Mouse (Mus musculus): ENCODE measurements around the gene Uba52.

Gene Uba52

DNA sequence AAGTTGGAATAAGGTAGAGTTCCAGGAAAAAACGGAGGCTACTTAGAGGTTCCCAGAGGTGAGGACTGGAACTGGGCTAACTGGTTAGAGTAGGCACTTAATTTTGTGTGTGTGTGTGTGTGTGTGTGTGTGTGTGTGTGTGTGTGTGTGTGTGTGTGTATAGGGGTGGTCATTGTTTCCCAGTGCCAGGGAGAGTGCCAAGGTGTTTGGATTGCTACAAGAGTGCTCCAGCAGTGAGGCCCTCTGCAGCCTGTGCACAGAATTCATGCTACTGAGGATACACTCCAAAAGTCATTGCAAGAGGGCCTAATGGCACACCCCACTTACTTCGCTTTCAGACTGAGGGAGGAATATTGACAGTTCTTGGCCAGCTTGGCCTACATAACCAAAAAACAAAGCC, 27.7 kb downstream of the Uba52 start:
- DNase-seq (ENCODE audit: low read depth): no peak

DNA sequence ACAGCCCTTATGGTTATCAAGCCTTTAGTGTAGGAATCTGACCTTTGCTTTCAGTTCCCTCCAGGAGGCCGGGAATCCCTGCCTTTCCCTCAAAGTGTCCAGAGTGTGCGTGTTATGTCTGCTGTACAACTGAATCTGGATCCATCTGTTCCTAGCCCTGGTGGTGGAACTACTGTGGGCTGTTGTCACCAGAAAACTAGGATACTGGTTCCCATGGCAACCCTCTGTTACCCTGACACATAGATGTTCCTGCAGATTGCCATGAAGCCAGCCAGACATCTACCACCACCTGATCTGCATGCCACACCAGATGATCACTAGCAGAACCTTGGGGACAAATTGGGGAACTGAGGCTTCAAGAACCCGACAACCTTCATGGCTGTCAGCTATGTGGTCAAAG, 28.7 kb downstream of the Uba52 start:
- no peak for DNase-seq (ENCODE audit: low read depth)

DNA sequence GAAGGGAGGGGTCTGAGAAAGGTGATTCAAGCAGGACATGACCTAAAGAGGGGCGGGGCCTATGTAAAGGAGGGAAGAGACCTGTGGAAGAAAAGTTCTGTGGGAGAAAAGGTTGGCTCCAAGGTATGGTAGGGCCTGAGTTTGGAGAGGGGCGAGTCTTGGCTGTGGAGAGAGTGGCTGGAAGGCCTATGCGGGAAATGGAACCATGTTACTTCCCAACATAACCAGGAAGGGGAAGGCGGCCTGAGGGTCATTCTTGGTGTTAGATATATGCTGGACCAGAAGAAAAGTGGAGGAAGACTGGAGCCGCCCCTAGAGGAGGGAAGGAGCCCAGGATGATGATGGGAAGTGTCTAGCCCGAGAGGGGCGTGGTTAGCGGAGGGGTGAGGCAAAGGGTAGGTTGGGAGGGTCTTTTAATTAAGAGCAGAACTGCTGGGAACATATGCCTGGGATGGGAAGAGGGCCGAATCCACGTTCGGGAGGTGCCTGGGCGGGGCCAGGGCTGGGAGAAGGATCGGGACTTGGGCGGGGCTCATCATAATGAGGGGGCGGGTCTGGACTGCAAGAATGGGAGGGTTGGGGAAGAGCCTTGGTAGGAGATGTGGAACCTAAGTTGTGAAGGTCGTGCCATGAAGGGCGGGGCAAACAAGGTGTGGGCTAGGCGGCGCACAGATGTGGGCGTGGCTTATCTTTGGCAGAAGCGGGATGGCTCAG, 33.2 kb downstream of the Uba52 start:
- peak; percentile 62 for DNase-seq (ENCODE audit: low read depth)

DNA sequence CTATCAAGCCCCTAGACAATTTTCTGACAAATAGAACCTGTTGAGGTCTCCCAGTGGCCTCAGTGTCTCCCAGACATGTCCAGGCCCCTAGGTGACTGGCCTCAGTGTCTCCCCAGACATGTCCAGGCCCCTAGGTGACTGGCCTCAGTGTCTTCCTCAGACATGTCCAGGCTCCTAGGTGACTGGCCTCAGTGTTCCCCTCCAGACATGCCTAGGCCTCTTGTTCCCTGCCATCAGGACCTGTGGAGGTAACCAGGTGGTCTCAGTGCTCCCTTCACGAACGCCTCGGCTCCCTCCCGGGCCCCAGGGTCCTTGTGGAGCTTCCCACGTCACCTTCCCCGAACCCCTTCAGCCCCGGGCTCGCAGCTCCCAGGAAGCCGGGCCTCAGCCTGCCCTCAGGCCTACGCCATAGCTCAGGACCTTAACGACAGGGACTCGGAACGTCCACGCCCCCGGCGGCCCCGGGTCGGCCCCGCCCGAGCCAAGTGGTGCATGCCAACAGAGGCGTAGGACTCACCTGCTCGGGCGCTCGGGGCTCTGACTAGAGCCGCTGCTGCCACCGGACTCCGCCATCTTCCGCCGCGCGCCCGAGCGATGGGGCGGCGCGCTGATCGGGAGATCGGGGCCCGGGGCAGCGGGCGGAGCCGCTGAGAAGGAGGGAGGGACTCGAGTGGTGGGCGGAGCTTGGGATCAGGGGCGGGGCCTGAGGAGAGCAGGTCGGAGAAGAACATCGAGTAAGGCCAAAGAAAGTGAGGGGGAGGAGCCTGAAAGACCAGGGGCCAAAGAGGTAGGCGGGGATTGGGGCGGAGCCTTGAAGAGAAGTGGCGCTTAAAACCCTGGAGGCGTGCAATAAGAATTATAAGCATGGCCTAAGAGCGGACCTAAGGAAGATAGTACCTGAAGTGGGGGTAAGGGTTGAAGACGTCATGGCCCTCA, 34.0 kb downstream of the Uba52 start, which contains the start of gene Klhl26:
Gene Klhl26, minus strand, starts transcription at position 636 of the 936 bp plus-strand sequence.
- DNase-seq (ENCODE audit: low read depth): peak; percentile 97

DNA sequence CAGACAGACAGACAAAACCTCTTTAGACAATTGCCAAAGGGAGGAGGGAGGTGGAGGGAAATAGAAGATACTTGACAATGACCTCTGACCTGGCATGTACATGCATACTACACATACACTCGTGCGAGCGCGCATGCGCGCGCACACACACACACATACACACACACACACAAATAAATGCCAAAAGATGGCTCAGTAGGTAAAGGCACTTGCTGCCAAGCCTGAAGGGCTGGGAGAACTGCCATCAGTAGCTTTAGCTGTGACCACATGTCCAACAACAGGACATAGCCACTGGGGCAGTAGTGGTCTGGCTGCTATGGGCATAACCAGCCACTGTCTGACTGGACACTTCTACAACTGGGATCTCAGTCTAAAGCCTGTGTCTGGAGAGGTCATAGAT, 38.7 kb downstream of the Uba52 start:
- DNase-seq (ENCODE audit: low read depth): no peak

DNA sequence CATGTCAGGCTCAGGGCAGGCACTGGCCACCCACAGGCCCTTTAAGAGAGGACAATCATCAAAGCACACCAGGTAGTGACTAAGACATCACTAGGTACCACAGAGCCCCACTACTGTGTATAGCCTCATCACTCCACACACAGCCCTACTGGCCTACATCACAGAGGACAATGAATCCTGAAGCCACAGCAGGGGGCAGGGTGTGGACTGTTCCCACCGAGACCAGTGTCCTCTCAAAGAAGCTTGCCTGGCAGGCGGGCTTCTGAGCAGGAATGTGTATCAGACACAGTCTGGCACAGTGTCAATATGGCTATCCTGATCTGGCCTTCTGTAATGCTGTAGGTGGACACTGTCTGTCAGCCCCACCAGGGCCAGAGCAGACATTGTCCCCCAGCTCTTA, 40.7 kb downstream of the Uba52 start:
- no peak for DNase-seq (ENCODE audit: low read depth)

DNA sequence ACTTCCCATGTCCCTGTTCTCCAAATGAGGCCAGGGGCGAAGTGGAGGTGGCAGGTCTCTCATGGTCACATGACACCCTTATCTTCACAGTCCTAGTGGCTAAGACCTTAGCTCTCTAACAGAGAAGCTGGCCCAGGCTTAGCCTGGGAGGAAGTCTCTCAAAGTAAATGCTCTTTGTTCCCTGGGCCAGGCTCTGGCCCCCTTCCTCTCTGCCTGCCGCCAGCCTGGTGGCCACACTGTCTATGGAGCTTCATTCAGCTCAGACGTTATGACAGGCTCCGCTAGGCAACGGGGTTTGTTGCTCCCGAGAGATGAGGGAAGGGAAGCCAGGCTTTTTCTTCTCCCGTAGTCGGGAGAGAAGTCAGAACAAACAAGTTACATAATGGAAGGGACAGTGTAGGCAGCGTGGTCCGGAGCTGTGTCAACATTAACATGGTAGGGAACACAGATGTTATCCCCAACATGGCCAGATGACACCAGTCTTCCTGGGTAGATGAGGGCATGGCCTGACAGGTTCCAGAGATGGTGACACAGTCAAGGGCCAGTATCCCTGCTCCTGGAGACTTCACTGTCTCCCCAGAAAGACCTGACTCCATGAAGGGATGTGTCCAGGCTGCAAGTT, 41.2 kb downstream of the Uba52 start:
- no peak for DNase-seq (ENCODE audit: low read depth)

DNA sequence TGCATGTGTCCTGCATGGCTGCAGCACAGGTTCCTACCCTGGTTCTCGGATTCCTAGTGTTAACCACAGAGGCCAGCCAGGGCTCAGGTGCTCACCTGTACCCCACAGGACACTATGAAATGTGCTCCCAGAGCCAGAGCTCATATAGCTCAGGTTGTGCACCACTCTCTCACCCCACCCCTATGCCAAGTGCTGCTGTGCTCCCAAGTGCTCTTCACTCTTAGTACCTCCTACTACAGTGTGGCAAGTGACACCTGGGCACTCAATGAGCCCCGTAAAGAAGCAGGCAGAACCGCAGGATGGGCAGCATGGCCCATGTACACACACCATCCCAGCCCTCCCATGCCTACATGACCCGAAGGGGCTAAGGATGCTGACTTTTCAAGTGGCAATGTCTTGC, 41.9 kb downstream of the Uba52 start:
- DNase-seq (ENCODE audit: low read depth): no peak

DNA sequence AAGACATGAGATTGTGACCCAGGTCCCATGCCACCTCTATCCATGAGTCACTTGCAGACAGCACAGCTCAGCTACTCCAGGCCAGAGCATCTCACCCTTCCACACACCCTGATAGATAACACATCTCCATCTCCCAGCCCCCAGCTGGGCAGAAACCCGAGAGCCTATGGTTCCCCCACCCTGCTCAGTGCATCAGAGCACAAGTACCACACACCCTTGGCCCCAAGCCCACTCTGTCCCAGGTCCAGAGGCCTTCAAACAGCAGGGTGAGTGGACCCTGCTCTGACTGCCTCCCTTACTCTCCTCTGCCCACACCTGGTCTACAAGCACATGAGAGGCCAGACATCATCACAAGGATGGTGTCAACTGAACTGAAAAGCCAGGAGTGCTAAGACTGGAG, 42.7 kb downstream of the Uba52 start:
- no peak for DNase-seq (ENCODE audit: low read depth)

DNA sequence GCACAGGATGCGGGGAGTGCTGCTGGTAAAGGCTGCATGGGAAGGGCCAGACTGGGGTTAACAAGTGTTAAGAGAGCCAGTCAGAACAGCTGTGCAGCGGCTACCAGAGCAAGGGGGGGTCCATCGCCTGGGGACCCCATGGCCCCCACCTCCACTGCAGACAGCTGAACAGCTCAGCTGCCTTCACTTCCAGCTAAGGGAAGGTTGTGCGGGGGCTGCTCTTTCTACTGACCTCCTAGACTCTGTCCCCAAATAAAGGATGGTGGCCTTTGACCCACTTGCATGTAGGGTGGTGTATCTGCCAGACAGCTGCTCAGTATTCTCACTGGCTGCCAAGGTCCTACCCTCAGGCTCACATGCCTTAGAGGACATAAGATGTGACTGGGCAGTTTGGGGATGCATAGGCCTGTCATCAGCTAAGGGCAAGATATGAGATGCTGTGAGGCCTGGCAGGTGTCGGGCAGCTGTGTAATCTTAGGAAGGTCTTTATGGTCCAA, 43.3 kb downstream of the Uba52 start:
- DNase-seq (ENCODE audit: low read depth): no peak

DNA sequence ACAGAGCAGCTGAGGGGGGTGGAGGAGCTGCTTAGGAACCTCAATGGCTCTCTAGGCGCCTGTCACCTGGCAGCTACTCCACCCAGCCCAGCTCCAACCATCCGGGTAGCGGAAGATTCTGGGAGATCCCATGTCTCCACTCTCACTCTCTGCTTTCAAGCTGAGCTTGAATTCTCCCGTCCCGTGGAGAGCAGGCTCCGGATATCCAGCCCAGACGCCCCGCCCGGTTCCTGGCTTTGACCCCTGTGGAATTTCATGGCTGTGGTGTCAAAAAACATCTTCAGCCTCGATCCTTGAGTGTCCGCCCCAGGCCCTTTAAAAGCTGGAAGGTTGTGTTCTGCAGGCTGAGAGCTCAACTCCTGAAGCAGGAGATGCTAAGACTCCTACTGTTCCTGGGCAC, 43.8 kb downstream of the Uba52 start:
- no peak for DNase-seq (ENCODE audit: low read depth)

DNA sequence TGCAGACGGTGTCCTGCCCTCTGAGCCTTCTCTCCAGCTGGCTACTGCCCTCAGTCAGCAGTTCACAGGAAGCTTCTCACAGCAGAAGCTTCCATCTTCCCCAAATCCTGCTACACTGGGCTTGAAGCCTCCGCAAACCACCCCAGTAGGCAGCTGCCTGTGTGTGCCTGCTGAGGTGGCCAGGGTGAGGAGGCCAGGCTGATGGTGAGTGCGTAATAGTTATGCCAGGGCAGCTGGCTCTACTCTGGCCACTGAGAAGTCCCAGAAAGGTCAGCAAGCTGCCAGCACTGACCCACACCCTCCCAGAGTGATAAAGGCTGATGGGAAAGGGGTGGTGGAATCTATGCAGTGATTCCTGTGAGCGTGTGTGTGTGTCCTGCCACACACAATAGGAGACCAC, 44.3 kb downstream of the Uba52 start:
- no peak for DNase-seq (ENCODE audit: low read depth)

DNA sequence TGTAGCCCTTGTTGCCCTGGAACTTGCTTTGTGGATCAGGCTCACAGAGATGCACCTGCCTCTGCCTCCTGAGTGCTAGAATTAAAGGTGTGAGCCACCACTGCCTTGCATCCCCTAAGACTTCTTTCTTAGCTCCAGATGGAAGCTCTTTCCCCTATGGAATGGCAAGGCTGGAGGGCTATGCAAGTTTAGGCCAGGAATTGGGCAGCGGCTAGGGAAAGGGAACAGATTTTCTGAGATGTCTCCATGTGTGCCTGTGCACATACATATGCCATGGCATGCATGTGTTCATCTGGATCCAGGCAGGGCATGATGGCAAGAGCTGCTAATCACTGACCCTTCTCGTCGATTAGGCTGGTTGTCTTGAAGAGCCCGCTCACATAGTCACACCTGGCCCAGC, 44.9 kb downstream of the Uba52 start:
- no peak for DNase-seq (ENCODE audit: low read depth)

DNA sequence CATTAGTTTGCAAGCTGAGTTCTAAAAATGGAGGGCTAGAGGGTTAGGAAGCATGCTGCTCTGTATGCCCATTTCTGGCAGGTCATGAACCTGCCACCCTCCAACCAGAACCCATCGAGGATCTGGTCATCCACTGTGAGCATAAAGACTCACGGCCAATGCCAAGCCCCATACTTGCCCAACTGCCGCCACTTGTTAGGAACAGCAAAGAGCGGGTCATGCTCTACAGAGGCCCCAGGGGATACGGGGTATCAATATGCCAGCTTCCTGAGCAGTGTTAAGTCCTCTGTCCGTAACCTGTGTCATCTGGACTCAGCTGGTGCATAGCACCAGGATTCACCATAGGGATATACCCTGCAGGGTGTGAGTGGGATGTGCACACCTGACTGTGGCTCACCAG, 46.4 kb downstream of the Uba52 start:
- DNase-seq (ENCODE audit: low read depth): no peak

DNA sequence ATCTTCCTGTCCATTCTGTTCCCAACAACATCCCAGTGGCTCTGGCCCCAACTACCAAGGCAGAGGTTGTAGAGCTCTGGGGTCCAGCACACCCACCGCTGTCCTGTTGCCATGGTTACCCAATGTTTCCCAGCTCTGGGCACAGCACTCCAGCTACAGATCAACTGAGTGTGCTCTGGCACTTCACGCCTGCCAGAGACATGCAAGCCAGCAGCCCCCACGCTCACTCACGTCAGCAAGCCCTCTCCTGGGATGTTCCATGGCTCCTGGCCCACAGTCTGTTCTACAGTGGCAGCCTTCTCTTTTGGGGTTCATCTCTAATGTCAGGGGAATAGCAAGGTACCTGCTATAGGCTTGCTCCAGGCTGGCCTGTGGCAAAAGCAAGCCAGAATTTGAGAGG, 47.3 kb downstream of the Uba52 start:
- DNase-seq (ENCODE audit: low read depth): no peak

DNA sequence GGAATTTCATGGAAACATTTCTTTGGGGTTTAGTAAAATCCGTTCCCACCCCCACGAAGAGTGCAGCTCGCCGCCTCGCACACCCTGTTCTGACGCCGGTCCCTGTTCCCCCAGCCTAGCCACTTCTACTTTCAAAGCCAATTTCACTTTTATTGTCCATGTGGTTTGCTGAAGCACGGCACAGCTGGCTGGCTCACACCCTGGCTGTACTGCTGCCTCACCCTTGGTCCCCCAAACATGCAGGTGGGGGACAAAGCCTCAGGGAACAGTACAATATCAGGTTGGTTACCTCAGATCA, 48.1 kb downstream of the Uba52 start:
- no peak for DNase-seq (ENCODE audit: low read depth)

DNA sequence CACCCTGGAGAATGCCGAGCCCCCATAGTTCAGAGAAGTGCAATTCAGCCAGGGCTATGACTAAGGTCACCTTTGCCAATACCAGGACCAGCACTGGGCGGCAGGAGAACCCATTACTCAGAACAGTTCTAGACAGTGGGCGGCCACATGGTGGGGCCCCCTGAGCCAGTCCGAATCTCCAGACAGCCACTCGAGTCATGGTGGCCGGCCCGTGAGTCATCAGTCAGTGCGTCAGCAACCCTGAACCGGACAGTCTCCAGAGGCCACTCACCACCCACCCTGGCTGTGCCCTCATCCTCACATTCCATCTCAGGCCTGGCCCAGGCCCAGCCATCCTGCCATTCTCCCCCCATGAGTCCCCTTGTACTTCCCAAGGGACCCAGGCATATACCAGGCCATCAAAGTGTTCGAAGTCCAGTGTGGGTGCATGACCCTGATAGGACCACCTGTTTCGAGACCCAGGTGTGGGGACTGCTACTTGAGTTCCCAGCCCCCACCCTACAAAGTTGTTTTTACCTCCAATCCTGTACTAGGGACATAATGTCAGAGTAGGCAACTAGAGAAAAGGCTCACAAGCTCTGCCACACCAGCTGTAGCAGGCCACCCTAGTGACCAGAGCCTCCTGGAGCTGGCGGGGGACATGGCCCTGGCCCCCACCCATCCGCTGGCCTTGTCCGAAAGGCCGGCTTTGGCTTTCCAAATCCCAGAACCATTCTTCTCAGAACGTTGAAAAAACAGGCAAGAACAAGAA, 48.7 kb downstream of the Uba52 start:
- DNase-seq (ENCODE audit: low read depth): no peak

DNA sequence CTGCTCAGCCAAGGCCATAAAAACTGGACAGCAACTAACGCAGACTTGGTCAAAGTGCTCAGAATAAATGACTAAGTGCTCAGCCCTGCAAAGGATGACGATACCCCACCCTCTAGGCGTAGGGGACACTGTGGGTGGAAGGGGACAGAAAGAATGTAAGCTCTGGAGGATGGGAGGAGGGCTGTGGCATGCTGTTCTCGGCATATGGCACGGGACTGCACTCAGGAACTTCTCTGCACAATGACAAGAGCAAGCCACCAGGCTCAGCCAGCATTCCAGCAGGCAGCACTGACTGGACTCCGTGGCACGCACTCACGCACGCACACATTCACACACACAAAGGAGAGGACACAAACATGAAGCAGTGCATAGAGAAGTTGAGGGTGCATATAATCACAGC, 50.0 kb downstream of the Uba52 start:
- DNase-seq (ENCODE audit: low read depth): no peak

DNA sequence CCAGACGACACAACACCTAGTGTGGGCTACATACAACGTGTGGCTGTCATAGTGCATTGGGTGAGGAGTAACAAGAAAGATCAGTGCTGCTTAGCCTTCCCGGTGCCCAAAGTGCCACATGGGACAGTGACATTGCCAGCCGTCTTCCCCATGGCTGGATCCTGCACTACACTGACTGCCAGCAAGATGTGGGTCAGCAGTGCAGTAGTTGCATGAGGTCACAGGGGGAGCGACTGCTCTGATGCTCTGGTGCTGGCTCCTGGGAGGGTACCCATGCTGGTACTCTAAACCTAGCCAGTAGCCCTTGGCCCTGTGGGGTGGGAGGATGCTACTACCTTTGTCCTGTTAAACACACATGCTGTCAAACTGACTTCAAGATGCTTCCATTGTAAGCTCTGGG, 50.4 kb downstream of the Uba52 start:
- DNase-seq (ENCODE audit: low read depth): no peak

DNA sequence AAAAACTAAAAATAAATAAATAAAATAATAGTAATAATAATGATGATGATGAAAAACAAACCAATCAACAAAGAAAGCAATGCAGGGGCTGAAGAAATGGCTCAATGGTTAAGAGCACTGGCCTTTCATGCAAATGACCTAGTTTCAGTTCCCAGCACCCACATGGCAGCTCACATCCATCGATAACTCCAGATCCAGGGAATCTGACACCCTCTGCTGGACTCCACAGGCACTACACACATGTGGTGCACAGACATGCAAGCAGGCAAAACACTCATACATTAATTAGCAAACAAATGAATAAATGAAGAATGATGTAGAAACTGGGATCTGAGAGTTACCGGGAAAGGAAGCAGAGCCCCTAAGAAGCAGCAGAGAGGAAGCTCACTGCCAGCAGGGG, 51.0 kb downstream of the Uba52 start:
- DNase-seq (ENCODE audit: low read depth): no peak

DNA sequence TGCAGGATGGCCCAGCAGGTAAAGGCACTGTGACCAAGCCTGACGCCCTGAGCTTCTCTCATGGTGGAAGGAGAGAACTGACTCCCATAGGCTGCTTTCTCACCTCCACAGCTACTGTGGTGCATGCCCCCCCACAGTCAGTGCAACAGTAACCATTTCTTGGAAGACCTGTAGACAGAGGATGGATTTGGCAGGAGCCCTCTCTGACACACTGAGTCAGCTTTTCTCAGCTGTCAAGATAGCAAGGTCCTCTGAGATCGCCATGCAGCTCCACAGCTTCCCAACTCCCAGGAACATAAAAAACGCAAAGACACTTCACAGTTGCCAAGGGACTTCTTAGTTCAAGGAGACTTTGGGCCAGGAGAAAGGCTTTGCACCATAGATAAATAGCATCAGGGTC, 52.1 kb downstream of the Uba52 start:
- no peak for DNase-seq (ENCODE audit: low read depth)
